Mouse (Mus musculus) olfactory bulb, adult 2 months (tissue): ENCODE results near the gene Lmcd1.

Experiments used
- CTCF ChIP-seq: fragments of 200-500 bp; IDR thresholded peaks from 2 replicates; pipeline ENCODE4 v1.5.1; 2012; ENCODE audit warnings: low read depth, mild to moderate bottlenecking, low read length, moderate library complexity; ENCODE audit not compliant: insufficient read depth
- POLR2A ChIP-seq: fragments of 200-500 bp; IDR thresholded peaks from 2 replicates; pipeline ENCODE4 v1.6.1; 2012; ENCODE audit warnings: mild to moderate bottlenecking, low read depth, low read length, moderate library complexity; ENCODE audit not compliant: insufficient read depth

DNA sequence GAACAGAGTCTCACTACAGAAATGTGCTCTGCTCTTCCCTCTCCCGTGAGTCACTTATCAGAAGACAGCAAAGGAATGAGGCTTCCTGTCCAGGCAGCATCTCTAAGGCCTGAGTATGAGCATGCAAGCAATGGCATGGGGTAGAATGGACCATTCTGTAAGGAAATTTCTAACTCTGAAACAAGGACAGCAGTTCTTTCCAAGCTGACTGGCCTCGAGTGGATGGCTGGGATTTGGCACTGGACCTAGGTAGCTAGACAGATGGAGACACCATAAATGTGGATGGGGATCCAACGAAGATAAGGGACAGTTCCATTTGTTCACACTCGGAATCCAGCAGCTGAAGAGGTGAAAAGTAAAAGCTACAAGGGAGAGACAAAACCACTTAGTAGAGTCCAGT is 17.6 kb downstream of the Lmcd1 start:
- TF ChIP-seq CTCF (no peak), POLR2A (no peak)
